Mouse (Mus musculus) T-cell, adult 66 days (primary cell): ENCODE data around the gene Gdpd1. TPM values are rescaled to one million over a fixed set of nuclear protein-coding genes. Genes with fewer than 3 reads are reported as not detected.

Experiments
- total RNA-seq, 2 experiments: library from RNA; stranded (reverse); gene quantifications; 3 replicates in 1 of 2; 4 replicates in 1 of 2; pipeline ENCODE4 v1.2.4; 2023

Gdpd1 gene
- under 1 TPM; 0.52 to 0.56 TPM for total RNA-seq

GRCm38 (mm10) chr11:87073866-87074440 is at the start of gene Gdpd1:
TSS of gene Gdpd1 (minus strand) at chr11:87074062.

GRCm38 (mm10) chr11:87108755-87109518 is 35.1 kb upstream of the Gdpd1 start, which contains the start of gene Ska2:
TSS of gene Ska2 (plus strand) at chr11:87109234.

GRCm38 (mm10) chr11:87108409-87108754 is 34.5 kb upstream of the Gdpd1 start, which contains the start of gene Prr11:
TSS of gene Prr11 (minus strand) at chr11:87108708.

DNA sequence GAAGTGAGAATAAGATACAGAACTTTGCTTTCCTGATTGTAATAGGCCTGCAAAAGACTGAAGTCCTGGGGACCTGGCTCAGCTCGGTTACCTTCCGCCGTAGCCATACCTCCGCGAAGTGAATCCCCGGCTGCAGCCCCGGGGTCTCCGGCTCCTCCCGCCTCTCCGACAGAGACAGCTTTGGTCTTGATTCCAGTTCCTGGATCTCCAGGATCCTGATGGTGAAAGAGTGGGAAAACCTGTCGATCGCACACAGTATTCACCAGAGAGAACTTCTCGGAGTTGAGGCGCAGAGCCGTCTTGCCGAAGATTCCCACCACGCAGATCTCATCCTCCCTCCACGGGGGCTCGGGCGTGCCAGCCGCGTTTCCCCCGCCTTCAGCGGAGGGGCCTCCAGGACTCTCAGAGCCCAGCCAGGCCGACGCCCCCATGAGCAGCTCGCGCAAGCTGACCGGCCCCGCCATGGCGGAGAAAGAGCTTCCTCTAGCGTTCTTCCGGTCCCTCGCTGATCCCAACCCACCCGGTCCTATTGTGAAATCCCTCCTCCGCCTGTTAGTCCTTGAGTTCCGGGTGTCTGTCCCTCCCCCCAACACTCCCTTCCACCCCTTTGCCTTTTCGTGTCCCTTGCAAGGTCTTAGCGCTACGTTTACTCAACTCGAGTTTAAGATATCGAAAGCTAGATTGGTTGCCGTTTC is 12.6 kb upstream of the Gdpd1 start, which contains the start of gene Smg8:
Smg8 (minus strand) TSS at position 485 of the 695 bp plus-strand sequence.

GRCm38 (mm10) chr11:86993041-86994037 is 80.5 kb downstream of the Gdpd1 start, which contains the start of gene Ypel2:
TSS of gene Ypel2 (minus strand) at chr11:86993707.

Other genes starting within 250 kb of the Gdpd1 start
- 1 to 10 TPM; 2.7 to 2.9 TPM for gene Ypel2, start 80.4 kb downstream of the Gdpd1 start, total RNA-seq
- gene Smg8, start 12.7 kb upstream of the Gdpd1 start, total RNA-seq: 10 to 100 TPM; 26.9 to 27.1 TPM
- gene Prr11, start 34.6 kb upstream of the Gdpd1 start, total RNA-seq: 1 to 10 TPM; 1.2 to 1.5 TPM
- gene Ska2, start 35.2 kb upstream of the Gdpd1 start, total RNA-seq: 10 to 100 TPM in 1 of 2 experiments, 1 to 10 TPM in 1; 7.0 to 12.7 TPM
- 10 to 100 TPM; 12.1 to 15.8 TPM for gene Trim37, start 53.0 kb upstream of the Gdpd1 start, total RNA-seq